Mouse (Mus musculus): ENCODE data around the gene Lypd6. TPM values are rescaled to one million over a fixed set of nuclear protein-coding genes. Genes with fewer than 3 reads are reported as not detected.
A peak's percentile ranks its signal among the peaks of the same experiment; 100 is the strongest.

Lypd6 gene
- polyA plus RNA-seq, 1 experiment, result 3.9 TPM

DNA sequence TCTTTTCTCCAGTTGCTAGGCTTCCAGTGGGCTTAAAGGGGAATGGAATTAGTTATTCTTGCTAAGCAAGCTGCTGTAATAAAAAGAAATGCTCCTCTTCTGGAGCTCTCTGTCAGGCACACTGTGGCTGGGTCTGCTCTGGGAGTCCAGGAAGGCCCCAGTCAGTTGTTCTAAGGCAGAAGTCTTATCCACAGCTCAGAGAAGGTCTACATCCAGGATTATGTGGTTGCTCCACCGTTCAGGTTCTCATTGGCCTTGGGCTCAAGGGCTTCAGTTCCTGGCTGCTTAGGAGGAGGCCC, 34.9 kb downstream of the Lypd6 start:
- no peaks in the 10 kb centered on the region for H3K79me2 ChIP-seq (ENCODE audit: control insufficient read depth, insufficient read depth)
- no peak for TF ChIP-seq SRF (IDR thresholded peaks at IDR 0.05; ENCODE audit: control insufficient read depth, insufficient read length, low read depth)
- no peak for TF ChIP-seq MAX (IDR thresholded peaks at IDR 0.05; ENCODE audit: low read depth)
- no peak for TF ChIP-seq POLR2A (IDR thresholded peaks at IDR 0.05; ENCODE audit: insufficient read length, low read depth)
- H3K4me2 ChIP-seq (ENCODE audit: low read depth), result no peak overlapping the region
- H3K36me3 ChIP-seq (ENCODE audit: control insufficient read depth, insufficient read depth), result no peaks in the 10 kb centered on the region
- no peak overlapping the region for H3K4me3 ChIP-seq
- H3ac ChIP-seq (ENCODE audit: control insufficient read depth, insufficient read length), result no peak overlapping the region
- H3K27me3 ChIP-seq (ENCODE audit: control insufficient read depth, insufficient read depth, insufficient read length), result no peaks in the 10 kb centered on the region

DNA sequence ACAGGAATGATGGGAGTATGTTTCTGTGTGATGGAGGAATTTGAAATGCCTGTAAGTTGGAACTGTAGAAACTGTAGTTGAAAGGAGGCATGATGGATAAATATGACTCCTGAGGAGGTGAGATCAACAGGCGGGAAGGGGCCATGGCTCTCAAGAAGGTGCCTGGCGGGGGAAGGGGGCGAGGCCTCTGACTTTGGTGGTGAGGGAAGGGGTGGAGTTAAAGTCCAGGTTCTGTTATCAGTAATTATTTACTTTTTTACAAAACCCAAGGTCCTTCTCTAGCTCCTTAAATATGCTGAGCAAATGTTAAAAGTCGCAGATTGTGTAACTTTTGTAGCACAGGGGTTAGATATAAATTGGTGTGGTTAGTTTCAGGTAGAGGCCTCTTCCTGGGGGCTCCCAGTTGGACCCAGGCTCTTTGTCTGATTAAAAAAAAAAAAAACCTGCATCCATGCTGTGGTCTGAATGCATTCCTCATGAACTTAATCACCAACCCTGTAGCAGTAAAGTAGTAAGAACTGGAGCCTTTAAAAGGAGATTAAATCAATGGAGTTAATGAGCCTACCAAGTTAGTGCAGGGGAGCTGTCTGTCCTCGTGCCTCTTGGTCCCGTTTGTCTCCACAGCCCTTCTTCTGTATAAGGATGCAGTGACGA, 37.7 kb downstream of the Lypd6 start:
- H3K4me2 ChIP-seq (ENCODE audit: low read depth), result peak overlapping the region; percentile 57
- H3K79me2 ChIP-seq (ENCODE audit: control insufficient read depth, insufficient read depth), result no peaks in the 10 kb centered on the region
- H3K4me3 ChIP-seq, result no peak overlapping the region
- TF ChIP-seq REST (IDR thresholded peaks at IDR 0.05; ENCODE audit: insufficient read depth, insufficient read length) (no peak), MYOD1 (IDR thresholded peaks at IDR 0.05; ENCODE audit: control insufficient read depth in 1 of 3, insufficient read length in 2 of 3, low read depth in 2 of 3) (no peak), MYOG (IDR thresholded peaks at IDR 0.05; ENCODE audit: control insufficient read depth in 1 of 3, insufficient read depth in 1 of 3, insufficient read length in 2 of 3, low read depth in 2 of 3) (no peak), USF1 (IDR thresholded peaks at IDR 0.05; ENCODE audit: low read depth) (no peak), CEBPB (IDR thresholded peaks at IDR 0.05; ENCODE audit: insufficient read depth, poor library complexity, severe bottlenecking) (no peak), POLR2A (IDR thresholded peaks at IDR 0.05; ENCODE audit: insufficient read length, low read depth) (no peak), SRF (IDR thresholded peaks at IDR 0.05; ENCODE audit: control insufficient read depth, insufficient read length, low read depth) (no peak), TCF12 (IDR thresholded peaks at IDR 0.05; ENCODE audit: insufficient read depth, poor library complexity, severe bottlenecking) (no peak), MAX (IDR thresholded peaks at IDR 0.05; ENCODE audit: low read depth) (no peak), POLR2AphosphoS2 (IDR thresholded peaks at IDR 0.05; ENCODE audit: insufficient read length, low read depth) (no peak), E2F4 (IDR thresholded peaks at IDR 0.05; ENCODE audit: insufficient read depth) (no peak), TCF3 (IDR thresholded peaks at IDR 0.05; ENCODE audit: insufficient read length, low read depth) (no peak)
- no peak overlapping the region for H3ac ChIP-seq (ENCODE audit: control insufficient read depth, insufficient read length)
- no peaks in the 10 kb centered on the region for H3K27me3 ChIP-seq (ENCODE audit: control insufficient read depth, insufficient read depth, insufficient read length)
- no peaks in the 10 kb centered on the region for H3K36me3 ChIP-seq (ENCODE audit: control insufficient read depth, insufficient read depth)

DNA sequence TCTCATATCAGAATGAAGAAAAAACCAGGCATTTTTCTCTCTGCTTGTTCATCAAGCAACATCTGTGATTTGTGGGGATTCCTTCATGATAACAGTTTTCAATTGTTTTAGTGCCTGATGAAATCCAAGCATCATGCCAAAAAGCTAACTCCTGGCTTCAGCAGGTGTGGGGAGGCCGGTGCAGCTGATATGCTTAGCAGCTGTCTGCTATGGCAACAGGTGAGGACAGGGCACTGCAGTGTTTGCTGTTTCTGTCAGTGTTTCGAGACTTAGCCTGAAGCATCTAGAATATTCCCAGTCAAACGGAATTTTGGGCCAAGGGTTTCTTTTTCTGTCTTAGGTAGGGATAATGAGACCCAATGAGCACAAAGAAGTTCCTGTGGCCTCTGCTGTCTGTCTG, 39.4 kb downstream of the Lypd6 start:
- Histone ChIP-seq H3K79me2 (ENCODE audit: control insufficient read depth, insufficient read depth) (no peaks in the 10 kb centered on the region), H3K36me3 (ENCODE audit: control insufficient read depth, insufficient read depth) (no peaks in the 10 kb centered on the region), H3K27me3 (ENCODE audit: control insufficient read depth, insufficient read depth, insufficient read length) (no peaks in the 10 kb centered on the region), H3K4me3 (no peak overlapping the region), H3K4me2 (ENCODE audit: low read depth) (peak overlapping the region; percentile 42), H3ac (ENCODE audit: control insufficient read depth, insufficient read length) (no peak overlapping the region)
- TF ChIP-seq MYOD1 (IDR thresholded peaks at IDR 0.05; ENCODE audit: control insufficient read depth in 1 of 3, insufficient read length in 2 of 3, low read depth in 2 of 3), result peak in 2 of 3 experiments; percentile 99
- no peak for TF ChIP-seq USF1 (IDR thresholded peaks at IDR 0.05; ENCODE audit: low read depth)
- TF ChIP-seq MYOG (IDR thresholded peaks at IDR 0.05; ENCODE audit: control insufficient read depth in 1 of 3, insufficient read depth in 1 of 3, insufficient read length in 2 of 3, low read depth in 2 of 3), result peak; percentile 89 to 100 (median 97)
- peak; percentile 99 for TF ChIP-seq TCF12 (IDR thresholded peaks at IDR 0.05; ENCODE audit: insufficient read depth, poor library complexity, severe bottlenecking)
- no peak for TF ChIP-seq POLR2AphosphoS2 (IDR thresholded peaks at IDR 0.05; ENCODE audit: insufficient read length, low read depth)
- peak; percentile 99 for TF ChIP-seq TCF3 (IDR thresholded peaks at IDR 0.05; ENCODE audit: insufficient read length, low read depth)

DNA sequence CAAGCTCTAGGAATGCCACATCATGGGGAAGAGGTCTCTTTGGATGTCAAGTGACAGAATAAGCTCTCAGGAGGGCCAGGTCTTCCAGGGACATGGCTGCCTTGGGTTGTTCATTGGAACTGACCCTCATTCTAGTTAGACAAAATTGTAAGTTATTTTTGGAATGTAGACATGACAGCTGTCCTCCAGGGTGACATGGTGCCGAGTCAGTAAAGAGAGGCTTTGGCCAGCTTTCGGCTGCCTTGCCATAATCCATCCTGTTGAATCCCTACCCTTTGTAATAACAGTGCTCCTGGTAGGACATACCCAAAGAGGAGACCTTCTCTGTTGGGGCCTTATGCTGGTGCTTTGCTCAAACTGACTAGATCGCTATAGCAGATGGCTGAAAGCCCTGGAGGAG, 39.8 kb downstream of the Lypd6 start:
- H3K4me2 ChIP-seq (ENCODE audit: low read depth), result peak overlapping the region; percentile 42
- TF ChIP-seq TCF3 (IDR thresholded peaks at IDR 0.05; ENCODE audit: insufficient read length, low read depth), result peak; percentile 8
- TF ChIP-seq MAX (IDR thresholded peaks at IDR 0.05; ENCODE audit: low read depth), result no peak
- TF ChIP-seq MYOG (IDR thresholded peaks at IDR 0.05; ENCODE audit: control insufficient read depth in 1 of 3, insufficient read depth in 1 of 3, insufficient read length in 2 of 3, low read depth in 2 of 3), result peak in 2 of 3 experiments; percentile 37 to 72
- peak in 2 of 3 experiments; percentile 51 to 71 for TF ChIP-seq MYOD1 (IDR thresholded peaks at IDR 0.05; ENCODE audit: control insufficient read depth in 1 of 3, insufficient read length in 2 of 3, low read depth in 2 of 3)
- TF ChIP-seq TCF12 (IDR thresholded peaks at IDR 0.05; ENCODE audit: insufficient read depth, poor library complexity, severe bottlenecking), result peak; percentile 35
- no peak for TF ChIP-seq POLR2AphosphoS2 (IDR thresholded peaks at IDR 0.05; ENCODE audit: insufficient read length, low read depth)
- TF ChIP-seq USF1 (IDR thresholded peaks at IDR 0.05; ENCODE audit: low read depth), result no peak
- H3K4me3 ChIP-seq, result no peak overlapping the region
- H3K27me3 ChIP-seq (ENCODE audit: control insufficient read depth, insufficient read depth, insufficient read length), result no peaks in the 10 kb centered on the region
- no peak overlapping the region for H3ac ChIP-seq (ENCODE audit: control insufficient read depth, insufficient read length)
- no peaks in the 10 kb centered on the region for H3K79me2 ChIP-seq (ENCODE audit: control insufficient read depth, insufficient read depth)
- no peaks in the 10 kb centered on the region for H3K36me3 ChIP-seq (ENCODE audit: control insufficient read depth, insufficient read depth)

DNA sequence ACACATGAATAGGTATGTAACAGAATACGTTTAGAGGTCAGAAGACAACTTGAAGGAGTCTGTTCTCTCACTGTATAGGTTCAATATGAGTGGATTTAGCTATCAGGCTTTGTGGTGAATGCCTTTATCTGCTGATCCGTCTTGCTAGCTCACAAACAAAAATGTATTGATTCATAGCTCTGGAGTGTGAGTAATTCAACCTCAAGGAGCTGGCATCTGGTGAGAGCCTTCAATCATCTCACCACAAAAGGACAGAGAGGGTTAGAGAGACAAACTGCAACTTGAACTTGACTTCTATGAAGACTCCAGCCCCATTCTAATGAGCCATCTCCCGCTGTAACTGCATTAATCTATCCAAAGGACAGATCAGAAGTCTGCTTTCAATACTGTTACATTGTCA, 40.6 kb downstream of the Lypd6 start:
- peak overlapping the region; percentile 42 for H3K4me2 ChIP-seq (ENCODE audit: low read depth)

More for the DNA sequence above, 40.6 kb downstream of the Lypd6 start:
- no peaks in the 10 kb centered on the region for H3K36me3 ChIP-seq (ENCODE audit: control insufficient read depth, insufficient read depth)
- no peaks in the 10 kb centered on the region for H3K79me2 ChIP-seq (ENCODE audit: control insufficient read depth, insufficient read depth)
- H3K4me3 ChIP-seq, result no peak overlapping the region
- no peak overlapping the region for H3ac ChIP-seq (ENCODE audit: control insufficient read depth, insufficient read length)
- TF ChIP-seq MYOD1 (IDR thresholded peaks at IDR 0.05; ENCODE audit: control insufficient read depth in 1 of 3, insufficient read length in 2 of 3, low read depth in 2 of 3), result peak in 2 of 3 experiments; percentile 52 to 61
- TF ChIP-seq POLR2A (IDR thresholded peaks at IDR 0.05; ENCODE audit: insufficient read length, low read depth), result no peak
- no peak for TF ChIP-seq USF1 (IDR thresholded peaks at IDR 0.05; ENCODE audit: low read depth)
- peak; percentile 6 for TF ChIP-seq MAX (IDR thresholded peaks at IDR 0.05; ENCODE audit: low read depth)
- no peak for TF ChIP-seq SRF (IDR thresholded peaks at IDR 0.05; ENCODE audit: control insufficient read depth, insufficient read length, low read depth)
- no peak for TF ChIP-seq MYOG (IDR thresholded peaks at IDR 0.05; ENCODE audit: control insufficient read depth in 1 of 3, insufficient read depth in 1 of 3, insufficient read length in 2 of 3, low read depth in 2 of 3)
- no peak for TF ChIP-seq REST (IDR thresholded peaks at IDR 0.05; ENCODE audit: insufficient read depth, insufficient read length)
- no peak for TF ChIP-seq POLR2AphosphoS2 (IDR thresholded peaks at IDR 0.05; ENCODE audit: insufficient read length, low read depth)
- TF ChIP-seq CEBPB (IDR thresholded peaks at IDR 0.05; ENCODE audit: insufficient read depth, poor library complexity, severe bottlenecking), result 0 out of 2 replicates have a peak, but pooled peaks have one; percentile 14
- TF ChIP-seq TCF3 (IDR thresholded peaks at IDR 0.05; ENCODE audit: insufficient read length, low read depth), result no peak
- peak; percentile 51 for TF ChIP-seq TCF12 (IDR thresholded peaks at IDR 0.05; ENCODE audit: insufficient read depth, poor library complexity, severe bottlenecking)
- no peak for TF ChIP-seq E2F4 (IDR thresholded peaks at IDR 0.05; ENCODE audit: insufficient read depth)
- H3K27me3 ChIP-seq (ENCODE audit: control insufficient read depth, insufficient read depth, insufficient read length), result no peaks in the 10 kb centered on the region

Data from myocyte (in vitro differentiated cells).